Mouse (Mus musculus) fibroblast of lung, adult 2 months (primary cell): ENCODE data around the gene Kctd11.
"Not testable (repeated sequence)": the region's sequence is repeated elsewhere in the genome, so short reads cannot be mapped to it uniquely, and the experiment has no call there.

Experiments
- DNase-seq: peaks from one replicate; pipeline ENCODE4 v3.0.0-alpha.2; 2011; ENCODE audit warnings: low read depth

The Kctd11 gene

GRCm38 (mm10) chr11:69880853-69881603 lies at the start of gene Kctd11:
Gene Kctd11 (minus strand): TSS chr11:69881406.
- DNase-seq, result peak; percentile 89

- not testable (repeated sequence) for DNase-seq
Measured at GRCm38 (mm10) chr11:69930176-69930575, 49.0 kb upstream of the Kctd11 start.

GRCm38 (mm10) chr11:69929712-69930111 lies 48.5 kb upstream of the Kctd11 start:
- no peak for DNase-seq

GRCm38 (mm10) chr11:69927501-69927900 lies 46.3 kb upstream of the Kctd11 start:
- no peak for DNase-seq

- DNase-seq, result no peak
Measured at GRCm38 (mm10) chr11:69922796-69923195, 41.6 kb upstream of the Kctd11 start.

GRCm38 (mm10) chr11:69922012-69922756 lies 41.0 kb upstream of the Kctd11 start:
- DNase-seq, result no peak

GRCm38 (mm10) chr11:69921114-69922011 lies 40.2 kb upstream of the Kctd11 start, which contains the start of gene Eif5a:
Gene Eif5a (minus strand): TSS chr11:69921958.
- DNase-seq, result peak; percentile 100

GRCm38 (mm10) chr11:69920266-69921031 lies 39.2 kb upstream of the Kctd11 start:
- DNase-seq, result no peak

GRCm38 (mm10) chr11:69919661-69920265 lies 38.6 kb upstream of the Kctd11 start:
- peak; percentile 79 for DNase-seq

GRCm38 (mm10) chr11:69919053-69919452 lies 37.8 kb upstream of the Kctd11 start:
- no peak for DNase-seq

- DNase-seq, result no peak
Measured at GRCm38 (mm10) chr11:69918118-69918517, 36.9 kb upstream of the Kctd11 start.

GRCm38 (mm10) chr11:69917379-69917948 lies 36.3 kb upstream of the Kctd11 start:
- DNase-seq, result no peak

GRCm38 (mm10) chr11:69916652-69917378 lies 35.6 kb upstream of the Kctd11 start:
- not testable (repeated sequence) for DNase-seq

- no peak for DNase-seq
Measured at GRCm38 (mm10) chr11:69915667-69916627, 34.7 kb upstream of the Kctd11 start.

- no peak for DNase-seq
Measured at GRCm38 (mm10) chr11:69914917-69915430, 33.8 kb upstream of the Kctd11 start.

- DNase-seq, result no peak
Measured at GRCm38 (mm10) chr11:69914372-69914764, 33.2 kb upstream of the Kctd11 start.

GRCm38 (mm10) chr11:69913554-69914371 lies 32.6 kb upstream of the Kctd11 start, which contains the start of gene Gps2:
Gene Gps2 (plus strand): TSS chr11:69913888.
- peak; percentile 73 for DNase-seq
